10 mouse cellular contexts compared by ENCODE assay signal in the genomic region with DNA sequence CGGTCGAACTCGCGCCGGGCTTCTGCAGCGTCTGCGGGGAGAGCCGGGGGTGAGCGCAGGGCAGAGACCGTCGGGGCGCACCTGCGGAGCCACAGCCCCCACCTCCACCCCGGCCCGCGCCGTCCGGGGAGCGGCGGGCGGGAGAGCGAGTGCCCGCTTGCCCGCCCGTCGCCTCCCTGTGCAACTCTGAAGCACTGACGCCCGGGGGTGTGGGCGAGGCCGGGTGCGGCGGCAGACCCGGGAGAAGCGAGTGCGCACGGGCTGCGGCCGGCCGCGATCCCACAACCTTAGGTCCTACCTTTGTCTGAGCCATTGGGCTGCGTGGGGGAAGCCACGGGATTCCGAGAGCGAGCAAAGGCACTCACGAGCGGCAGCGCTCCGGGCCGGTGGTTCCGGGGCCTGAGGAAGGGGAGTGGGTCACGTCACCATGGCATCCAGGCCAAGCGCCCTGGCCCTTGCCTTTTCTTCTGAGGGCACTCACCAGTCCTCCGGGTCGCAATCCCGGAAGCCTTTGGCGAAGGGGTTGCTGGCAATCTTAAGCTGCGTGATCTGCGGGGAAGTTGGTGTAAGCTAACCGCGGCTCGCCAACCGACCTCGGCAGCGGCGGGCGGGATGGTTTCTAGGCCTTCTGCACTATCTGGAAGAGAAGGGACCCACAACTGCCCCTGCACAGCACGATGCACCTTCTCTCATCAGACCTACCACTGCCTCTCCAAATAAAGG. TPM values are rescaled to one million over a fixed set of nuclear protein-coding genes. Genes with fewer than 3 reads are reported as not detected.
A peak's percentile ranks its signal among the peaks of the same experiment; 100 is the strongest.
DNase-seq lines count a peak whose midpoint lies in the region; ATAC-seq and TF ChIP-seq lines count a peak whose summit lies in the region.
"Had no signal": no experiment of that assay in that cellular context is flagged by ENCODE, and none has a peak within 500 bp of the region (broad histone marks: within the 10 kb centered on the region; RNA-seq: fewer than 3 reads in every experiment).

No protein-coding gene starts in this region.

- 5% methylated on average over 53 of the region's 67 CpGs for WGBS in lung, embryonic 16.5 days
- 1% methylated on average over 56 of the region's 67 CpGs for WGBS in forebrain, embryonic 12.5 days
- 5% methylated on average over 39 of the region's 67 CpGs for whole genome bisulfite sequencing in limb, embryonic 14.5 days
- WGBS in stomach, embryonic 15.5 days, result 4% methylated on average over 65 of the region's 67 CpGs

- ATAC-seq in lung, embryonic 16.5 days (ENCODE audit: low read depth), result no peak
- ATAC-seq in forebrain, embryonic 12.5 days (ENCODE audit: low FRiP score), result no peak
- ATAC-seq in limb, embryonic 14.5 days (ENCODE audit: low FRiP score, low read depth), result no peak
- ATAC-seq in stomach, embryonic 15.5 days (ENCODE audit: insufficient read depth, low FRiP score, low read depth), result no peak
- ATAC-seq in erythroblast, adult 5-6 weeks (replicated peaks; ENCODE audit: low FRiP score, poor library complexity, severe bottlenecking), result no peak

- no peak for TF ChIP-seq POLR2A in limb, embryonic 14.5 days (IDR thresholded peaks at IDR 0.05; ENCODE audit: borderline replicate concordance, extremely low read depth, insufficient read depth, insufficient read length)

- H3K4me3 ChIP-seq in lung, embryonic 16.5 days (ENCODE audit: low read length), result peak overlapping the region; percentile 45
- peak overlapping the region; percentile 38 for H3K4me3 ChIP-seq in forebrain, embryonic 12.5 days (replicated peaks)
- peak overlapping the region; percentile 40 for H3K4me3 ChIP-seq in limb, embryonic 14.5 days (replicated peaks; ENCODE audit: low read length)
- peak overlapping the region; percentile 38 for H3K4me3 ChIP-seq in stomach, embryonic 15.5 days (replicated peaks)

- H3K4me1 ChIP-seq in lung, embryonic 16.5 days (replicated peaks; ENCODE audit: control insufficient read depth, insufficient read depth, low read length), result peaks cover 24% of the 10 kb centered on the region
- H3K4me1 ChIP-seq in forebrain, embryonic 12.5 days, result peaks cover 33% of the 10 kb centered on the region
- H3K4me1 ChIP-seq in limb, embryonic 14.5 days (ENCODE audit: control insufficient read depth, insufficient read depth, low read length), result peaks cover 20% of the 10 kb centered on the region
- H3K4me1 ChIP-seq in stomach, embryonic 15.5 days, result peaks cover 34% of the 10 kb centered on the region

- no peak for DNase-seq in lung, postnatal 25 days (ENCODE audit: low spot score)
- DNase-seq in limb, embryonic 14.5 days (ENCODE audit: low spot score), result no peak
- DNase-seq in spleen, postnatal 10 days (ENCODE audit: low spot score in 2 of 2), result no peak
- no peak for DNase-seq in cerebellum, adult 11-12 months
- DNase-seq: thymus, adult 2 months had no signal

- H3K27ac ChIP-seq in lung, embryonic 16.5 days (ENCODE audit: low read length), result no peak overlapping the region
- H3K27ac ChIP-seq in forebrain, embryonic 12.5 days, result no peak overlapping the region
- no peak overlapping the region for H3K27ac ChIP-seq in limb, embryonic 14.5 days (replicated peaks; ENCODE audit: low read depth, low read length)
- no peak overlapping the region for H3K27ac ChIP-seq in stomach, embryonic 15.5 days
- H3K27ac ChIP-seq: liver, embryonic 14.5 days had no signal

- H3K9ac ChIP-seq in lung, embryonic 16.5 days (ENCODE audit: low read length), result peak overlapping the region; percentile 52
- no peak overlapping the region for H3K9ac ChIP-seq in forebrain, embryonic 12.5 days
- H3K9ac ChIP-seq in limb, embryonic 14.5 days (ENCODE audit: low read depth, low read length, severe bottlenecking), result peak overlapping the region; percentile 31
- no peak overlapping the region for H3K9ac ChIP-seq in stomach, embryonic 15.5 days
- H3K9ac ChIP-seq: liver, embryonic 14.5 days had no signal

- H3K4me2 ChIP-seq in lung, embryonic 16.5 days (ENCODE audit: low read depth, low read length), result peak overlapping the region; percentile 73
- peak overlapping the region; percentile 52 for H3K4me2 ChIP-seq in forebrain, embryonic 12.5 days
- peak overlapping the region; percentile 61 for H3K4me2 ChIP-seq in limb, embryonic 14.5 days (replicated peaks; ENCODE audit: low read depth, low read length, severe bottlenecking)
- H3K4me2 ChIP-seq in stomach, embryonic 15.5 days, result peak overlapping the region; percentile 62

- H3K36me3 ChIP-seq in lung, embryonic 16.5 days (ENCODE audit: control insufficient read depth, insufficient read depth, low read length), result no peaks in the 10 kb centered on the region
- H3K36me3 ChIP-seq in forebrain, embryonic 12.5 days (replicated peaks), result no peaks in the 10 kb centered on the region
- H3K36me3 ChIP-seq in limb, embryonic 14.5 days (ENCODE audit: control insufficient read depth, insufficient read depth, low read length), result no peaks in the 10 kb centered on the region
- H3K36me3 ChIP-seq in stomach, embryonic 15.5 days, result no peaks in the 10 kb centered on the region

- no peaks in the 10 kb centered on the region for H3K9me3 ChIP-seq in lung, embryonic 16.5 days (ENCODE audit: control insufficient read depth, low read length)
- H3K9me3 ChIP-seq in forebrain, embryonic 12.5 days, result no peaks in the 10 kb centered on the region
- no peaks in the 10 kb centered on the region for H3K9me3 ChIP-seq in limb, embryonic 14.5 days (ENCODE audit: control insufficient read depth, low read length)
- H3K9me3 ChIP-seq in stomach, embryonic 15.5 days, result no peaks in the 10 kb centered on the region

- peaks cover 77% of the 10 kb centered on the region for H3K27me3 ChIP-seq in lung, embryonic 16.5 days (ENCODE audit: control insufficient read depth, insufficient read depth, low read depth, low read length)
- H3K27me3 ChIP-seq in forebrain, embryonic 12.5 days, result peaks cover 97% of the 10 kb centered on the region
- peaks cover 83% of the 10 kb centered on the region for H3K27me3 ChIP-seq in limb, embryonic 14.5 days (ENCODE audit: control insufficient read depth, insufficient read depth, low read length)
- peaks cover 89% of the 10 kb centered on the region for H3K27me3 ChIP-seq in stomach, embryonic 15.5 days (replicated peaks)

RNA-seq across cellular contexts. Expression of a gene that starts 7.9 kb away (rescaled TPM):
- 5.5 and 6.2 TPM in 2 replicates for polyA plus RNA-seq in lung, embryonic 16.5 days (2015; fragmentation: Nextera tagmentation; extraction: Ambion mirVana)
- 1.3 and 1.7 TPM in 2 replicates for polyA plus RNA-seq in forebrain, embryonic 12.5 days (2016; fragmentation: Nextera tagmentation; extraction: Ambion mirVana)
- 12.1 and 16.0 TPM in 2 replicates for polyA plus RNA-seq in limb, embryonic 14.5 days (2012; rRNA removed)
- polyA plus RNA-seq in limb, embryonic 14.5 days (2014; fragmentation: Nextera tagmentation; extraction: Ambion mirVana), result 8.0 and 8.7 TPM in 2 replicates
- 0.85 and 1.1 TPM in 2 replicates for polyA plus RNA-seq in stomach, embryonic 15.5 days (2015; fragmentation: Nextera tagmentation; extraction: Ambion mirVana)
- total RNA-seq in erythroblast, adult 5-6 weeks (2015; ENCODE audit: low replicate concordance), result not detected in 2 replicates
- not detected in 2 replicates for total RNA-seq in erythroblast, adult 5-6 weeks (2017; ENCODE audit: low replicate concordance)

RNA-seq across cellular contexts. Expression of a gene that starts 39.6 kb away (rescaled TPM):
- 2.0 and 2.2 TPM in 2 replicates for polyA plus RNA-seq in lung, embryonic 16.5 days (2015; fragmentation: Nextera tagmentation; extraction: Ambion mirVana)
- polyA plus RNA-seq in forebrain, embryonic 12.5 days (2016; fragmentation: Nextera tagmentation; extraction: Ambion mirVana), result 4.4 and 5.7 TPM in 2 replicates
- 3.0 and 4.5 TPM in 2 replicates for polyA plus RNA-seq in limb, embryonic 14.5 days (2012; rRNA removed)
- 3.7 and 4.3 TPM in 2 replicates for polyA plus RNA-seq in limb, embryonic 14.5 days (2014; fragmentation: Nextera tagmentation; extraction: Ambion mirVana)
- polyA plus RNA-seq in stomach, embryonic 15.5 days (2015; fragmentation: Nextera tagmentation; extraction: Ambion mirVana), result 1.3 and 1.6 TPM in 2 replicates
- total RNA-seq in erythroblast, adult 5-6 weeks (2015; ENCODE audit: low replicate concordance), result 3.7 TPM in 1 of 2 replicates, not detected in the other
- total RNA-seq in erythroblast, adult 5-6 weeks (2017; ENCODE audit: low replicate concordance), result 0.56 and 0.94 TPM in 2 replicates

RNA-seq across cellular contexts. Expression of a gene that starts 43.6 kb away (rescaled TPM):
- polyA plus RNA-seq in lung, embryonic 16.5 days (2015; fragmentation: Nextera tagmentation; extraction: Ambion mirVana), result 3.6 and 4.2 TPM in 2 replicates
- polyA plus RNA-seq in forebrain, embryonic 12.5 days (2016; fragmentation: Nextera tagmentation; extraction: Ambion mirVana), result 10.6 and 10.7 TPM in 2 replicates
- 34.5 and 42.9 TPM in 2 replicates for polyA plus RNA-seq in limb, embryonic 14.5 days (2012; rRNA removed)
- polyA plus RNA-seq in limb, embryonic 14.5 days (2014; fragmentation: Nextera tagmentation; extraction: Ambion mirVana), result 1.9 and 2.7 TPM in 2 replicates
- polyA plus RNA-seq in stomach, embryonic 15.5 days (2015; fragmentation: Nextera tagmentation; extraction: Ambion mirVana), result 2.6 and 3.4 TPM in 2 replicates
- total RNA-seq in erythroblast, adult 5-6 weeks (2015; ENCODE audit: low replicate concordance), result not detected in 2 replicates
- 0.85 TPM in 1 of 2 replicates, not detected in the other for total RNA-seq in erythroblast, adult 5-6 weeks (2017; ENCODE audit: low replicate concordance)

RNA-seq across cellular contexts. Expression of a gene that starts 47.2 kb away (rescaled TPM):
- 21.1 and 22.2 TPM in 2 replicates for polyA plus RNA-seq in lung, embryonic 16.5 days (2015; fragmentation: Nextera tagmentation; extraction: Ambion mirVana)
- 68.4 and 69.3 TPM in 2 replicates for polyA plus RNA-seq in forebrain, embryonic 12.5 days (2016; fragmentation: Nextera tagmentation; extraction: Ambion mirVana)
- polyA plus RNA-seq in limb, embryonic 14.5 days (2012; rRNA removed), result 94.5 and 97.4 TPM in 2 replicates
- 43.4 and 44.0 TPM in 2 replicates for polyA plus RNA-seq in limb, embryonic 14.5 days (2014; fragmentation: Nextera tagmentation; extraction: Ambion mirVana)
- polyA plus RNA-seq in stomach, embryonic 15.5 days (2015; fragmentation: Nextera tagmentation; extraction: Ambion mirVana), result 21.7 and 22.9 TPM in 2 replicates
- 13.4 and 19.4 TPM in 2 replicates for total RNA-seq in erythroblast, adult 5-6 weeks (2015; ENCODE audit: low replicate concordance)
- total RNA-seq in erythroblast, adult 5-6 weeks (2017; ENCODE audit: low replicate concordance), result 11.7 and 15.2 TPM in 2 replicates

Comparison
In these comparisons a context has a peak if more than half of its experiments do, and no peak if none do; other contexts are left out.
1. H3K9ac ChIP-seq: peak in lung, embryonic 16.5 days (single experiment) and limb, embryonic 14.5 days (single experiment); none in forebrain, embryonic 12.5 days (single experiment) and stomach, embryonic 15.5 days (single experiment).
2. Peak in every context shown above with its lines, with median percentiles within 50 percentile points of each other: H3K4me2 ChIP-seq and H3K4me3 ChIP-seq.